ENCODE assay signal across 10 mouse cellular contexts in the genomic region with DNA sequence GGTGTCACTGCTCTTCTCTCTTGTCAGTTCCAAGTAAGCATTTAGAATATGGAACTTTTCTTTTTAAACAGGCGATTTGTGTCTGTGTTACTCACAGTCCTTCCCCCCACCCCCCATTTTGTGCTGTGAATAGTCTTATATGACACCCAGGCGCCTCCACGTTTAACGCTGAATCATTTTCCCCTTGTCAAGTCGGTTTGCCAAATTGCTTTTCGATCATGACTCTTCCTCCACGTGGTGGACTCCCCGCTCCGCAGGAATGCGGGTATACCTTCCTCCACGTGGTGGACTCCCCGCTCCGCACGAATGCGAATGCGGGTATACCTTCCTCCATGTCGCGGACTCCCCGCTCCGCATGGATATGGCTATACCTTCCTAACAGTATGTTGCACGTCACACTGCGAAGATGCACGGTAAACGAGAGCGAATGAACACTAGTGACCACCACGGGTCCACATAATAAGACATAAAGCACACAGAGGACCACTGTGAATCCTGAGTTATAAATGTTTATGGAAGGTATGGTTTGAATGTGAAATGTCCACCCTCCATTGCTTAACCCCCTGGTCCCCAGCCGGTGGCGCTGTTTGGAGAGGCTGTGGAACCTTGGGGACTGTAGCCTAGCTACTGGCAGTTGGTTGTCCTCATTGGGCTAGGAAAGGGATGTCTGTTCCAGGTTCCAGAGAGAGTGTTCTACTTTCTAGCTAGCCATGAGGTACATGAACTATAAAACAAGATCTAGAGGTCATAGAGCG.
DNase-seq lines count a peak whose midpoint lies in the region; ATAC-seq and TF ChIP-seq lines count a peak whose summit lies in the region.
"Had no signal": no experiment of that assay in that cellular context is flagged by ENCODE, and none has a peak within 500 bp of the region (broad histone marks: within the 10 kb centered on the region; RNA-seq: fewer than 3 reads in every experiment).

No protein-coding gene starts in this region.

- 0 out of 2 replicates have a peak overlapping the region, but pooled peaks have one; percentile 15 for H3K4me3 ChIP-seq in left cerebral cortex, adult 2 months
- 0 out of 2 replicates have a peak overlapping the region, but pooled peaks have one; percentile 6 for H3K4me3 ChIP-seq in embryonic facial prominence, embryonic 10.5 days
- H3K4me3 ChIP-seq in hindbrain, embryonic 13.5 days = peak overlapping the region; percentile 6; the same call in 1 of the 2 replicates
- no peak overlapping the region for H3K4me3 ChIP-seq in midbrain, embryonic 16.5 days (ENCODE audit: low read depth, low read length)
- H3K4me3 ChIP-seq: myocyte had no signal

- intact Hi-C loops in left cerebral cortex, adult 2 months (cut with DNase I) = loop anchor here (5.0 kb wide), 1 partner anchor 62 kb away; no protein-coding TSS in a partner anchor
- intact Hi-C loops in left cerebral cortex, postnatal 10 days (cut with DNase I) = loop anchor here (5.0 to 10.0 kb wide), 2 partner anchors 220 to 617 kb away; a partner anchor contains a TSS

- peak; percentile 40 for TF ChIP-seq CTCF in left cerebral cortex, adult 2 months (IDR thresholded peaks at IDR 0.05)

- peak; percentile 32 to 39 for DNase-seq in left cerebral cortex, adult 2 months (ENCODE audit: extremely low spot score in 1 of 2, low spot score in 2 of 2)
- DNase-seq in left cerebral cortex, postnatal 10 days (ENCODE audit: extremely low spot score in 1 of 2, low spot score in 2 of 2) = no peak
- no peak for DNase-seq in embryonic facial prominence, embryonic 10.5 days (ENCODE audit: low spot score)
- no peak for DNase-seq in adrenal gland, postnatal 25 days
- no peak for DNase-seq in adrenal gland, adult 8-10 months
- DNase-seq: layer of hippocampus, adult 9-11 months; thymus, adult 2 months had no signal

- ATAC-seq in hindbrain, embryonic 13.5 days (ENCODE audit: low FRiP score) = no peak
- ATAC-seq in midbrain, embryonic 16.5 days = 0 out of 2 replicates have a peak, but pooled peaks have one; percentile 36

- H3K4me1 ChIP-seq in embryonic facial prominence, embryonic 10.5 days = no peaks in the 10 kb centered on the region
- 0 out of 2 replicates have a peak, but pooled peaks cover 5% of the 10 kb centered on the region for H3K4me1 ChIP-seq in hindbrain, embryonic 13.5 days (replicated peaks)
- H3K4me1 ChIP-seq in midbrain, embryonic 16.5 days (ENCODE audit: control insufficient read depth, insufficient read depth, low read length) = peaks cover 6% of the 10 kb centered on the region; the same call in 1 of the 2 replicates

- H3K9me3 ChIP-seq in embryonic facial prominence, embryonic 10.5 days = 0 out of 2 replicates have a peak, but pooled peaks cover 2% of the 10 kb centered on the region
- H3K9me3 ChIP-seq in hindbrain, embryonic 13.5 days = no peaks in the 10 kb centered on the region
- no peaks in the 10 kb centered on the region for H3K9me3 ChIP-seq in midbrain, embryonic 16.5 days (replicated peaks; ENCODE audit: control insufficient read depth, low read length, poor library complexity, severe bottlenecking)

- peak overlapping the region; percentile 25; the same call in 1 of the 2 replicates for H3K9ac ChIP-seq in hindbrain, embryonic 13.5 days
- no peak overlapping the region for H3K9ac ChIP-seq in midbrain, embryonic 16.5 days (ENCODE audit: low read depth, low read length)

- H3K27me3 ChIP-seq in embryonic facial prominence, embryonic 10.5 days (replicated peaks; ENCODE audit: low read depth, poor library complexity, severe bottlenecking) = peaks cover 24% of the 10 kb centered on the region
- H3K27me3 ChIP-seq in hindbrain, embryonic 13.5 days = peaks cover 18% of the 10 kb centered on the region; the same call in 1 of the 2 replicates
- no peaks in the 10 kb centered on the region; the same call in 1 of the 2 replicates for H3K27me3 ChIP-seq in midbrain, embryonic 16.5 days (ENCODE audit: control insufficient read depth, insufficient read depth, low read depth, low read length)

- H3K36me3 ChIP-seq in embryonic facial prominence, embryonic 10.5 days (replicated peaks) = no peaks in the 10 kb centered on the region
- H3K36me3 ChIP-seq in hindbrain, embryonic 13.5 days = no peaks in the 10 kb centered on the region
- H3K36me3 ChIP-seq in midbrain, embryonic 16.5 days (ENCODE audit: control insufficient read depth, insufficient read depth, low read length) = no peaks in the 10 kb centered on the region

- WGBS in embryonic facial prominence, embryonic 10.5 days = 57% methylated on average over 29 of the region's 29 CpGs
- 61% methylated on average over 29 of the region's 29 CpGs for WGBS in hindbrain, embryonic 13.5 days
- WGBS in midbrain, embryonic 16.5 days = 58% methylated on average over 29 of the region's 29 CpGs

- peak overlapping the region; percentile 23 for H3K4me2 ChIP-seq in hindbrain, embryonic 13.5 days
- peak overlapping the region; percentile 49 for H3K4me2 ChIP-seq in midbrain, embryonic 16.5 days (ENCODE audit: low read length)

- peak overlapping the region; percentile 69 for H3K27ac ChIP-seq in left cerebral cortex, adult 2 months
- H3K27ac ChIP-seq in embryonic facial prominence, embryonic 10.5 days (replicated peaks) = no peak overlapping the region
- no peak overlapping the region for H3K27ac ChIP-seq in hindbrain, embryonic 13.5 days
- no peak overlapping the region for H3K27ac ChIP-seq in midbrain, embryonic 16.5 days (ENCODE audit: low read length)

Comparison
In these comparisons a context has a peak if more than half of its experiments do, and no peak if none do; other contexts are left out.
1. DNase-seq: peak in left cerebral cortex, adult 2 months (2 of 2); none in left cerebral cortex, postnatal 10 days (0 of 2), embryonic facial prominence, embryonic 10.5 days (single experiment), adrenal gland, postnatal 25 days (single experiment) and adrenal gland, adult 8-10 months (single experiment).